Mouse (Mus musculus): ENCODE data around the gene Ets1. TPM values are rescaled to one million over a fixed set of nuclear protein-coding genes. Genes with fewer than 3 reads are reported as not detected.

Ets1 gene
- polyA plus RNA-seq, 1 experiment: 0.09 TPM

GRCm38 (mm10) chr9:32615461-32615860 is 20.6 kb upstream of the Ets1 start:
- Histone ChIP-seq H3K4me1 (peaks cover 7% of the 10 kb centered on the region; the same call in 1 of the 2 replicates), H3K36me3 (replicated peaks; ENCODE audit: low read length) (no peaks in the 10 kb centered on the region), H3K4me3 (replicated peaks) (no peak overlapping the region), H3K27me3 (replicated peaks) (peaks cover 50% of the 10 kb centered on the region), H3K9me3 (no peaks in the 10 kb centered on the region)
- no peak for TF ChIP-seq FLI1 (IDR thresholded peaks at IDR 0.05; ENCODE audit: low read length)
- TF ChIP-seq GATA1 (IDR thresholded peaks at IDR 0.05; ENCODE audit: borderline replicate concordance, low read length): no peak

DNA sequence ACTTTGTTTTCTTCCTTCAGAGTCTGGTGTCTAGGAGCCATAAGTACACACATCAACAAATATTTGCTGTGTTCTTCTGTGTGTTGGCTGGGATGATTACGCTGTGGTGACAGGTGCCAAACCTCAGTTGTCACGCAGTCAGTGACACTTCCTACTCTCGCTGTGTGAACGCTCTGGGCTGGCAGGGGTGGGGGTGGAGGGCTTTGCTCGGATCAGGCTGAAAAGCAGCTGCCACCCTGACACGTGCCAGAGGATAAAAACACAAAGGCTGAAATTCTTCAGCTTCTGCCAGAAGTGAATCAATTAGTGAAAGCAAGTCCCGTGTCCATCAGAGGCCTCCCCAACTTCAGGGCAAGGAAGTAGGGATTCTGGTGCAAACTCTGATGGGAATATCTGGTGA is 20.0 kb upstream of the Ets1 start:
- TF ChIP-seq FLI1 (IDR thresholded peaks at IDR 0.05; ENCODE audit: low read length) (no peak), GATA1 (IDR thresholded peaks at IDR 0.05; ENCODE audit: borderline replicate concordance, low read length) (no peak)
- H3K4me1 ChIP-seq: peaks cover 7% of the 10 kb centered on the region; the same call in 1 of the 2 replicates
- no peaks in the 10 kb centered on the region for H3K9me3 ChIP-seq
- H3K36me3 ChIP-seq (replicated peaks; ENCODE audit: low read length): no peaks in the 10 kb centered on the region
- H3K4me3 ChIP-seq (replicated peaks): no peak overlapping the region
- peaks cover 51% of the 10 kb centered on the region for H3K27me3 ChIP-seq (replicated peaks)

DNA sequence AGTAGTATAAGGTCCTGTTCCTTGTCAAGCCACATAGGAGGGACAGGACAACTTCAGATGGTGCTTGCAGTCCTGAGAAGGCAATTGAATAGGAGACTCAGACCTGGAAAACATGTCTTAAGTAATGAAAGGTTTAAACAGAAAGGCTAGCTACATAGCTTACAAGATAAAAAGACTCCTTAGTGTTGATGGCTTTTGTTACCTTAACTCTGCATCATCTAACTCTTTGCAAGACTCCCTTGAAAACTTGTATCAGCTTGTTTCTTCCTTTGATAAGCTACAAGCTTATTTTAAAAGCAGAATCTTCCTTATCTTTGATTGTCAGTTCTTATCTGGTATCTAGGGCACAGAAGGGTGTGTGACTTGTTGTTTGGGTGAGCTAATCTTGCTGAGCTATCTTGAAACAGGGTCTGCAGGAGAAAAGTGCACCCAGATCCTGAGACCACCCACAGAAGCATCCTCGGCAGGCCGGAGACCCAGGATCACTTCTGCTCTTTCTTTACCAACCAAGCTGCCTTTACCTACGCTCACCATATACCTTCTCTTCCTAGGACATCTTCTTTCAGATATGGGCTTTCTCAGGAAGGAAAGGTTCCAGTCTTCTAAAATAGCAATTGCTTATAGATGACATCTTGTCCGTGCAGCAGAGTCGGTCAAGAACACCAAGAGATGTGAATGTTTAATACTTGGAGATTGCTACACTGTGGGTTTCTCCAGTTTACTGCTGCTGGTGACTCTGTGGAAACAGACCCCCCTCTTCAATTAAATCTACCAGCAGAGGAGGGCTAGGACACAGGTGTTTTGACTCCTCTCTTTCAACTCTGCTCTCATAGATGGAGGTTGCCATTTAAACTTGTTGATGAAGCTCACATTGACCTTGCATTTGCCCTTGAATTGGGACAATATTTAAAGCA is 19.2 kb upstream of the Ets1 start:
- Histone ChIP-seq H3K27me3 (replicated peaks) (peaks cover 49% of the 10 kb centered on the region), H3K4me1 (peaks cover 7% of the 10 kb centered on the region; the same call in 1 of the 2 replicates), H3K9me3 (no peaks in the 10 kb centered on the region), H3K36me3 (replicated peaks; ENCODE audit: low read length) (no peaks in the 10 kb centered on the region), H3K4me3 (replicated peaks) (no peak overlapping the region)
- TF ChIP-seq FLI1 (IDR thresholded peaks at IDR 0.05; ENCODE audit: low read length): no peak
- TF ChIP-seq GATA1 (IDR thresholded peaks at IDR 0.05; ENCODE audit: borderline replicate concordance, low read length): no peak

- TF ChIP-seq FLI1 (IDR thresholded peaks at IDR 0.05; ENCODE audit: low read length): no peak
- TF ChIP-seq GATA1 (IDR thresholded peaks at IDR 0.05; ENCODE audit: borderline replicate concordance, low read length): no peak
- Histone ChIP-seq H3K9me3 (no peaks in the 10 kb centered on the region), H3K4me3 (replicated peaks) (no peak overlapping the region), H3K36me3 (replicated peaks; ENCODE audit: low read length) (no peaks in the 10 kb centered on the region), H3K4me1 (peaks cover 4% of the 10 kb centered on the region; the same call in 1 of the 2 replicates), H3K27me3 (replicated peaks) (peaks cover 43% of the 10 kb centered on the region)
Measured at GRCm38 (mm10) chr9:32617430-32617768, 18.6 kb upstream of the Ets1 start.

- 0 out of 2 replicates have a peak, but pooled peaks cover 4% of the 10 kb centered on the region for H3K4me1 ChIP-seq
- no peaks in the 10 kb centered on the region for H3K36me3 ChIP-seq (replicated peaks; ENCODE audit: low read length)
- peaks cover 39% of the 10 kb centered on the region for H3K27me3 ChIP-seq (replicated peaks)
- no peak for TF ChIP-seq FLI1 (IDR thresholded peaks at IDR 0.05; ENCODE audit: low read length)
- TF ChIP-seq GATA1 (IDR thresholded peaks at IDR 0.05; ENCODE audit: borderline replicate concordance, low read length): no peak
- no peaks in the 10 kb centered on the region for H3K9me3 ChIP-seq
- no peak overlapping the region for H3K4me3 ChIP-seq (replicated peaks)
Measured at GRCm38 (mm10) chr9:32618544-32619120, 17.4 kb upstream of the Ets1 start.

- Histone ChIP-seq H3K36me3 (replicated peaks; ENCODE audit: low read length) (no peaks in the 10 kb centered on the region), H3K9me3 (no peaks in the 10 kb centered on the region), H3K27me3 (replicated peaks) (peaks cover 35% of the 10 kb centered on the region), H3K4me3 (replicated peaks) (no peak overlapping the region), H3K4me1 (0 out of 2 replicates have a peak, but pooled peaks cover 4% of the 10 kb centered on the region)
- TF ChIP-seq FLI1 (IDR thresholded peaks at IDR 0.05; ENCODE audit: low read length): no peak
- TF ChIP-seq GATA1 (IDR thresholded peaks at IDR 0.05; ENCODE audit: borderline replicate concordance, low read length): no peak
Measured at GRCm38 (mm10) chr9:32619661-32620060, 16.4 kb upstream of the Ets1 start.

- Histone ChIP-seq H3K4me3 (replicated peaks) (no peak overlapping the region), H3K27me3 (replicated peaks) (peaks cover 37% of the 10 kb centered on the region), H3K36me3 (replicated peaks; ENCODE audit: low read length) (no peaks in the 10 kb centered on the region), H3K4me1 (0 out of 2 replicates have a peak, but pooled peaks cover 4% of the 10 kb centered on the region), H3K9me3 (no peaks in the 10 kb centered on the region)
- TF ChIP-seq GATA1 (IDR thresholded peaks at IDR 0.05; ENCODE audit: borderline replicate concordance, low read length) (no peak), FLI1 (IDR thresholded peaks at IDR 0.05; ENCODE audit: low read length) (no peak)
Measured at GRCm38 (mm10) chr9:32620446-32620845, 15.6 kb upstream of the Ets1 start.

DNA sequence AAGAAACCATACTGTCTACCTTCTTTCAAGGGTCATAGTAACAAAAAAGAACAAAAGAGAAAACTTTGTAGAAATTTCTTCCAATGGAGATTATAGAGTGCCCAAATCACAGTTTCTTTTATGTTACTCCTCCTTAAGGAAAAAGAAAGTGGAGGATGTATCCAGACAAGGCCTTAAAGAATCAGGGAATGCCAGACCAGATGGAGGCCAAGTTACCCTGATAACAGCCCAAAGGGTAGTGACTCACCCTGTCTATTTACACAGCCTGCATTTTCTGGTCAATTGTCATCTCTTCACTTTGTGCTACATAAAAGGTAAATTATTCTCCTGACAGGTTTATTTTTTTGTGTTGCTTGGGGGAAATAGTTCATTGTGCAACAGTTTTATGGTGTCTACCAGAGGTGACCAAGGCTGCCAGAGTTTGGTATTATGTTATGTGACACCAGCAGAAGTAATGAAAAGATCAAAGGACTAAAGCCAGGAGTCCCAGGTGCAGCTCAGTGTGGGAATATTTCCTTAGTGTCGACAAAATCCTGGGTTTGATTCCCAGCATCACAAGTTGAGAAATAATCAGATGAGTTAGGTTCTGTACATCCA is 6.5 kb upstream of the Ets1 start:
- Histone ChIP-seq H3K4me1 (no peaks in the 10 kb centered on the region), H3K36me3 (replicated peaks; ENCODE audit: low read length) (no peaks in the 10 kb centered on the region), H3K4me3 (replicated peaks) (no peak overlapping the region), H3K9me3 (no peaks in the 10 kb centered on the region), H3K27me3 (replicated peaks) (peaks cover 67% of the 10 kb centered on the region)
- no peak for TF ChIP-seq FLI1 (IDR thresholded peaks at IDR 0.05; ENCODE audit: low read length)
- TF ChIP-seq GATA1 (IDR thresholded peaks at IDR 0.05; ENCODE audit: borderline replicate concordance, low read length): no peak

- Histone ChIP-seq H3K4me1 (peaks cover 6% of the 10 kb centered on the region), H3K36me3 (replicated peaks; ENCODE audit: low read length) (no peaks in the 10 kb centered on the region)
Measured at GRCm38 (mm10) chr9:32631341-32631740, 4.7 kb upstream of the Ets1 start.

More at GRCm38 (mm10) chr9:32631341-32631740, 4.7 kb upstream of the Ets1 start:
- no peak for TF ChIP-seq GATA1 (IDR thresholded peaks at IDR 0.05; ENCODE audit: borderline replicate concordance, low read length)
- TF ChIP-seq FLI1 (IDR thresholded peaks at IDR 0.05; ENCODE audit: low read length): no peak
- peaks cover 67% of the 10 kb centered on the region for H3K27me3 ChIP-seq (replicated peaks)
- no peaks in the 10 kb centered on the region for H3K9me3 ChIP-seq
- H3K4me3 ChIP-seq (replicated peaks): no peak overlapping the region
